Mouse (Mus musculus): Measurements from ENCODE around the gene Nosip.
"Not testable (repeated sequence)": the region's sequence is repeated elsewhere in the genome, so short reads cannot be mapped to it uniquely, and the experiment has no call there.

Gene Nosip

GRCm38 (mm10) chr7:45090251-45090977 is 28.2 kb downstream of the Nosip start:
- DNase-seq (ENCODE audit: extremely low spot score), result no peak

GRCm38 (mm10) chr7:45091001-45091990 is 29.1 kb downstream of the Nosip start:
- peak; percentile 34 for DNase-seq (ENCODE audit: extremely low spot score)

GRCm38 (mm10) chr7:45092048-45092447 is 29.8 kb downstream of the Nosip start, which contains the start of gene Rcn3:
Gene Rcn3, minus strand, starts transcription at chr7:45092221.
- peak; percentile 93 for DNase-seq (ENCODE audit: extremely low spot score)

GRCm38 (mm10) chr7:45092828-45093515 is 30.7 kb downstream of the Nosip start:
- peak; percentile 40 for DNase-seq (ENCODE audit: extremely low spot score)

GRCm38 (mm10) chr7:45093516-45093905 is 31.3 kb downstream of the Nosip start:
- peak; percentile 62 for DNase-seq (ENCODE audit: extremely low spot score)

- DNase-seq (ENCODE audit: extremely low spot score), result peak; percentile 41
Measured at GRCm38 (mm10) chr7:45094121-45094520, 31.9 kb downstream of the Nosip start.

GRCm38 (mm10) chr7:45095367-45095766 is 33.1 kb downstream of the Nosip start:
- DNase-seq (ENCODE audit: extremely low spot score), result no peak

GRCm38 (mm10) chr7:45095965-45096364 is 33.7 kb downstream of the Nosip start:
- DNase-seq (ENCODE audit: extremely low spot score), result not testable (repeated sequence)

GRCm38 (mm10) chr7:45097479-45097878 is 35.2 kb downstream of the Nosip start:
- DNase-seq (ENCODE audit: extremely low spot score), result no peak

- DNase-seq (ENCODE audit: extremely low spot score), result no peak
Measured at GRCm38 (mm10) chr7:45098541-45099240, 36.5 kb downstream of the Nosip start.

GRCm38 (mm10) chr7:45100046-45100445 is 37.8 kb downstream of the Nosip start:
- no peak for DNase-seq (ENCODE audit: extremely low spot score)

GRCm38 (mm10) chr7:45102441-45102840 is 40.2 kb downstream of the Nosip start:
- no peak for DNase-seq (ENCODE audit: extremely low spot score)

- no peak for DNase-seq (ENCODE audit: extremely low spot score)
Measured at GRCm38 (mm10) chr7:45102940-45103585, 40.8 kb downstream of the Nosip start.

GRCm38 (mm10) chr7:45103652-45104180 is 41.5 kb downstream of the Nosip start, which contains the start of gene Fcgrt:
Gene Fcgrt, minus strand, starts transcription at chr7:45103851.
- no peak for DNase-seq (ENCODE audit: extremely low spot score)

GRCm38 (mm10) chr7:45104941-45105340 is 42.7 kb downstream of the Nosip start:
- DNase-seq (ENCODE audit: extremely low spot score), result no peak

- no peak for DNase-seq (ENCODE audit: extremely low spot score)
Measured at GRCm38 (mm10) chr7:45105491-45105890, 43.3 kb downstream of the Nosip start.

GRCm38 (mm10) chr7:45106441-45106840 is 44.2 kb downstream of the Nosip start:
- DNase-seq (ENCODE audit: extremely low spot score), result peak; percentile 56

- DNase-seq (ENCODE audit: extremely low spot score), result no peak
Measured at GRCm38 (mm10) chr7:45107052-45107645, 44.9 kb downstream of the Nosip start.

GRCm38 (mm10) chr7:45110089-45110488 is 47.9 kb downstream of the Nosip start:
- not testable (repeated sequence) for DNase-seq (ENCODE audit: extremely low spot score)

GRCm38 (mm10) chr7:45111940-45112339 is 49.7 kb downstream of the Nosip start:
- DNase-seq (ENCODE audit: extremely low spot score), result no peak

Data from embryo, embryonic 9.5 days (tissue).